Comparison of ENCODE assay signal across 8 mouse cellular contexts in the genomic region with DNA sequence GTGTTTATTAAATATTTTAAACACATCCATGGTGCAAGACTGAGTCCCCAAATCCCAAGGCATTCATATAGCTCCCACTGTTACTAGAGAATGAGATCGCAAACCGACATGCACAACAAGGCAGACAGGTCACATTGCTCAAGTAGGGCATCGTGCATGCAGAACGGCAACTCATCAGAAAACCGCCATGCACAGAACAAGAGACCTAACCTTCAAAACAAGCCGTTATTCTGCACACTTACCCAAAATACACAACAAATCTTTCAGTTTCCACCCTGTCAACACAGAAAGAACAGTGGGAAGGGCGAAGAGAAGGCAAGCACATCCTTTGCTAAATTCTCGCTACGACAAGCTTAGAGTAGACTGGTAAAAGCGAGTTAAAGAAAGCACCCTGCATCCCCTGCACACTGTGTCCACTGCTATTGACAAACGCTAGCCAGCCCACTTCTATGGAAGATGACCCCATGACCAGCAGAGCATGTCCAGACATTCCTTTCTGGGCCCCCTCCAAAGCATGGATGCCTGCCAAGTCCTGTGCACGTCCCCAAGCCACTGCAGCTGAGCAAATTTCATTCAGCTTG.
DNase-seq lines count a peak whose midpoint lies in the region; ATAC-seq and TF ChIP-seq lines count a peak whose summit lies in the region.

No protein-coding gene starts in this region.

- WGBS in heart, embryonic 14.5 days, result 50% methylated on average over 12 of the region's 12 CpGs
- 23% methylated on average over 12 of the region's 12 CpGs for WGBS in kidney, postnatal 0 days

- no peak for TF ChIP-seq CTCF in kidney, postnatal 0 days (IDR thresholded peaks at IDR 0.05; ENCODE audit: low read depth)

- DNase-seq in left cerebral cortex, postnatal 10 days (ENCODE audit: extremely low spot score in 1 of 2, low spot score in 2 of 2), result peak; percentile 10 to 54
- no peak for DNase-seq in left cerebral cortex, adult 11 months (ENCODE audit: low spot score)
- peak; percentile 79 for DNase-seq in embryo, embryonic 10 days (ENCODE audit: low spot score)
- DNase-seq in kidney, postnatal 0 days (ENCODE audit: low spot score), result peak; percentile 91
- DNase-seq in ovary, postnatal 36 days (ENCODE audit: low spot score), result peak; percentile 20
- no peak for DNase-seq in thymus, postnatal 4 days
- no peak for DNase-seq in spleen, postnatal 14 days (ENCODE audit: low spot score in 2 of 2)

- intact Hi-C loops in left cerebral cortex, postnatal 10 days (cut with DNase I), result no loop called here

- H3K36me3 ChIP-seq in heart, embryonic 14.5 days (ENCODE audit: control insufficient read depth, insufficient read depth, low read length), result no peaks in the 10 kb centered on the region
- H3K36me3 ChIP-seq in kidney, postnatal 0 days (ENCODE audit: insufficient read depth, low read length), result no peaks in the 10 kb centered on the region

- peak overlapping the region; percentile 1 to 16; a peak in 2 of 4 replicates for H3K4me3 ChIP-seq in heart, embryonic 14.5 days (ENCODE audit: control insufficient read depth in 1 of 2, insufficient read depth in 1 of 2, low read depth in 1 of 2, low read length in 2 of 2)
- peak overlapping the region; percentile 8; the same call in 1 of the 2 replicates for H3K4me3 ChIP-seq in kidney, postnatal 0 days (replicated peaks; ENCODE audit: low read depth, low read length)

- H3K4me1 ChIP-seq in heart, embryonic 14.5 days (ENCODE audit: control insufficient read depth in 2 of 2, insufficient read depth in 2 of 2, low read length in 2 of 2), result peaks cover 3 to 4% of the 10 kb centered on the region in 2 experiments; a peak in 1 of 4 replicates
- 0 out of 2 replicates have a peak, but pooled peaks cover 4% of the 10 kb centered on the region for H3K4me1 ChIP-seq in kidney, postnatal 0 days (replicated peaks; ENCODE audit: insufficient read depth, low read length)

- peak; percentile 54; the same call in 1 of the 2 replicates for ATAC-seq in heart, embryonic 14.5 days (ENCODE audit: insufficient number of reproducible peaks, insufficient read depth, low FRiP score, low read depth)
- peak; percentile 92 for ATAC-seq in kidney, postnatal 0 days (replicated peaks; ENCODE audit: low FRiP score, low read depth)

- no peaks in the 10 kb centered on the region for H3K27me3 ChIP-seq in heart, embryonic 14.5 days (ENCODE audit: control insufficient read depth, insufficient read depth, low read length)
- H3K27me3 ChIP-seq in kidney, postnatal 0 days (ENCODE audit: insufficient read depth, low read length), result no peaks in the 10 kb centered on the region

- H3K9me3 ChIP-seq in heart, embryonic 14.5 days (ENCODE audit: control insufficient read depth, low read length), result no peaks in the 10 kb centered on the region
- no peaks in the 10 kb centered on the region for H3K9me3 ChIP-seq in kidney, postnatal 0 days (replicated peaks; ENCODE audit: low read length)

- no peak overlapping the region for H3K27ac ChIP-seq in heart, embryonic 14.5 days (replicated peaks in 1 of 2; ENCODE audit: control insufficient read depth in 1 of 2, insufficient read depth in 1 of 2, low read depth in 2 of 2, low read length in 2 of 2)
- H3K27ac ChIP-seq in kidney, postnatal 0 days, result no peak overlapping the region

- H3K9ac ChIP-seq in heart, embryonic 14.5 days (ENCODE audit: low read length), result no peak overlapping the region
- no peak overlapping the region for H3K9ac ChIP-seq in kidney, postnatal 0 days (ENCODE audit: low read depth, low read length)

- peak overlapping the region; percentile 57 for H3K4me2 ChIP-seq in heart, embryonic 14.5 days (ENCODE audit: low read length)
- H3K4me2 ChIP-seq in kidney, postnatal 0 days (ENCODE audit: low read length), result peak overlapping the region; percentile 46

Comparison
In these comparisons a context has a peak if more than half of its experiments do, and no peak if none do; other contexts are left out.
1. DNase-seq: peak in left cerebral cortex, postnatal 10 days (2 of 2), embryo, embryonic 10 days (single experiment), kidney, postnatal 0 days (single experiment) and ovary, postnatal 36 days (single experiment); none in left cerebral cortex, adult 11 months (single experiment), thymus, postnatal 4 days (single experiment) and spleen, postnatal 14 days (0 of 2).